Mouse (Mus musculus) ES-Bruce4 (cell line): ENCODE measurements around the gene Neurod4. TPM values are rescaled to one million over a fixed set of nuclear protein-coding genes. Genes with fewer than 3 reads are reported as not detected.

Experiments
- H3K27ac ChIP-seq: 2 replicates; pipeline ENCODE4 v1.5.1; 2012; ENCODE audit warnings: low read length, inconsistent platforms; ENCODE audit not compliant: insufficient read depth
- H3K27me3 ChIP-seq: 2 replicates; pipeline ENCODE4 v1.6.1; 2012; ENCODE audit warnings: mild to moderate bottlenecking, low read length, inconsistent platforms; ENCODE audit not compliant: control insufficient read depth, poor library complexity, insufficient read depth, severe bottlenecking
- H3K36me3 ChIP-seq: 2 replicates; pipeline ENCODE4 v1.6.1; 2012; ENCODE audit warnings: inconsistent platforms, mild to moderate bottlenecking, low read length, moderate library complexity; ENCODE audit not compliant: control insufficient read depth, poor library complexity, insufficient read depth, severe bottlenecking
- H3K4me1 ChIP-seq: one replicate; pipeline ENCODE4 v1.8.1; 2011; ENCODE audit warnings: low read length; ENCODE audit not compliant: control insufficient read depth, insufficient read depth
- H3K4me3 ChIP-seq: 2 replicates; pipeline ENCODE4 v1.5.1; 2011; ENCODE audit warnings: low read depth, mild to moderate bottlenecking, low read length
- H3K9ac ChIP-seq: 2 replicates; pipeline ENCODE4 v1.6.1; 2012; ENCODE audit warnings: low read depth, mild to moderate bottlenecking, inconsistent platforms; ENCODE audit not compliant: poor library complexity, severe bottlenecking
- H3K9me3 ChIP-seq: replicated peaks from 2 replicates; pipeline ENCODE4 v1.6.1; 2012; ENCODE audit warnings: mild to moderate bottlenecking, low read length, inconsistent platforms; ENCODE audit not compliant: control insufficient read depth, poor library complexity, insufficient read depth, severe bottlenecking
- CTCF ChIP-seq: IDR thresholded peaks from one replicate; pipeline ENCODE4 v1.8.1; 2011; ENCODE audit warnings: low read depth, low read length
- EP300 ChIP-seq: IDR thresholded peaks from 2 replicates; pipeline ENCODE4 v1.6.1; 2011; ENCODE audit warnings: low read depth, low read length; ENCODE audit not compliant: insufficient read depth
- POLR2A ChIP-seq: IDR thresholded peaks from one replicate; pipeline ENCODE4 v1.8.1; 2011; ENCODE audit warnings: low read length; ENCODE audit not compliant: insufficient read depth
- polyA plus RNA-seq: library from polyadenylated mRNA; stranded (reverse); fragments of >200 nt; gene quantifications from 2 replicates; pipeline ENCODE4 v1.2.4, GENCODE M21; 2011; ENCODE audit warnings: low read depth; ENCODE audit not compliant: missing spikeins, insufficient read depth, insufficient read length

The Neurod4 gene
- polyA plus RNA-seq, 1 experiment, result not detected

GRCm38 (mm10) chr10:130293741-130294408 lies 13.8 kb upstream of the Neurod4 start:
- Histone ChIP-seq H3K9me3 (no peaks in the 10 kb centered on the region), H3K9ac (no peak overlapping the region), H3K4me1 (peaks cover 3% of the 10 kb centered on the region), H3K4me3 (no peak overlapping the region), H3K27me3 (no peaks in the 10 kb centered on the region), H3K27ac (peak overlapping the region; percentile 78), H3K36me3 (no peaks in the 10 kb centered on the region)
- TF ChIP-seq CTCF (no peak), EP300 (peak; percentile 89)

- no peaks in the 10 kb centered on the region for H3K36me3 ChIP-seq
- no peak overlapping the region for H3K4me3 ChIP-seq
- no peaks in the 10 kb centered on the region for H3K9me3 ChIP-seq
- H3K27me3 ChIP-seq, result no peaks in the 10 kb centered on the region
- no peak overlapping the region for H3K27ac ChIP-seq
- no peaks in the 10 kb centered on the region for H3K4me1 ChIP-seq
- no peak for TF ChIP-seq CTCF
- no peak for TF ChIP-seq POLR2A
- TF ChIP-seq EP300, result no peak
- H3K9ac ChIP-seq, result no peak overlapping the region
These were observed 8.0 kb upstream of the Neurod4 start for GRCm38 (mm10) chr10:130288007-130288406.

- TF ChIP-seq EP300, result no peak
- TF ChIP-seq POLR2A, result no peak
- no peak for TF ChIP-seq CTCF
- Histone ChIP-seq H3K9me3 (no peaks in the 10 kb centered on the region), H3K9ac (no peak overlapping the region)
These were observed 7.2 kb upstream of the Neurod4 start for GRCm38 (mm10) chr10:130287201-130287600.

GRCm38 (mm10) chr10:130281982-130282449 lies 2.0 kb upstream of the Neurod4 start:
- Histone ChIP-seq H3K4me3 (no peak overlapping the region), H3K27me3 (no peaks in the 10 kb centered on the region), H3K36me3 (no peaks in the 10 kb centered on the region), H3K27ac (no peak overlapping the region), H3K9me3 (no peaks in the 10 kb centered on the region), H3K9ac (no peak overlapping the region), H3K4me1 (no peaks in the 10 kb centered on the region)
- TF ChIP-seq POLR2A, result no peak
- no peak for TF ChIP-seq CTCF

More at GRCm38 (mm10) chr10:130287201-130287600, 7.2 kb upstream of the Neurod4 start:
- Histone ChIP-seq H3K36me3 (no peaks in the 10 kb centered on the region), H3K4me1 (no peaks in the 10 kb centered on the region), H3K27me3 (no peaks in the 10 kb centered on the region), H3K4me3 (no peak overlapping the region), H3K27ac (no peak overlapping the region)

- H3K27ac ChIP-seq, result no peak overlapping the region
- no peak for TF ChIP-seq POLR2A
- no peak for TF ChIP-seq CTCF
- TF ChIP-seq EP300, result no peak
- H3K4me3 ChIP-seq, result no peak overlapping the region
- no peaks in the 10 kb centered on the region for H3K4me1 ChIP-seq
- no peaks in the 10 kb centered on the region for H3K36me3 ChIP-seq
- H3K9me3 ChIP-seq, result no peaks in the 10 kb centered on the region
- H3K27me3 ChIP-seq, result no peaks in the 10 kb centered on the region
- no peak overlapping the region for H3K9ac ChIP-seq
These were observed 3.5 kb downstream of the Neurod4 start for GRCm38 (mm10) chr10:130276496-130276895.

GRCm38 (mm10) chr10:130275759-130276158 lies 4.3 kb downstream of the Neurod4 start:
- TF ChIP-seq POLR2A (no peak), EP300 (no peak), CTCF (no peak)
- no peaks in the 10 kb centered on the region for H3K36me3 ChIP-seq
- H3K27me3 ChIP-seq, result no peaks in the 10 kb centered on the region
- H3K4me1 ChIP-seq, result no peaks in the 10 kb centered on the region
- no peaks in the 10 kb centered on the region for H3K9me3 ChIP-seq
- H3K27ac ChIP-seq, result no peak overlapping the region
- H3K9ac ChIP-seq, result no peak overlapping the region
- H3K4me3 ChIP-seq, result no peak overlapping the region
